Mouse (Mus musculus) forebrain, embryonic 13.5 days (tissue): ENCODE measurements at regions not wholly inside any gene's neighbourhood (a gene's known extent, or its start where the extent isn't known, plus 50 kb on each side); places are given as distances from the start of the nearest gene placed in this dataset.

ENCODE experiments used
- ATAC-seq: fragments of 200-750 bp; cut with Nextera tagmentation; 2 replicates; pipeline ENCODE4 v1.8.0; 2017
- H3K27ac ChIP-seq: fragments of 300-500 bp; sonication (generic); 2 replicates; pipeline ENCODE4 v1.5.1; 2015; ENCODE audit warnings: inconsistent platforms, mild to moderate bottlenecking, moderate library complexity
- H3K27me3 ChIP-seq: fragments of 300-500 bp; sonication (generic); 2 replicates; pipeline ENCODE4 v1.6.1; 2015; ENCODE audit warnings: mild to moderate bottlenecking, inconsistent platforms
- H3K36me3 ChIP-seq: fragments of 300-500 bp; sonication (generic); 2 replicates; pipeline ENCODE4 v1.6.1; 2015; ENCODE audit warnings: mild to moderate bottlenecking, inconsistent platforms; ENCODE audit not compliant: poor library complexity, severe bottlenecking
- H3K4me1 ChIP-seq: fragments of 300-500 bp; sonication (generic); 2 replicates; pipeline ENCODE4 v1.6.1; 2015; ENCODE audit warnings: inconsistent platforms
- H3K4me2 ChIP-seq: fragments of 300-500 bp; sonication (generic); 2 replicates; pipeline ENCODE4 v1.6.1; 2015; ENCODE audit warnings: inconsistent platforms, mild to moderate bottlenecking, moderate library complexity
- H3K4me3 ChIP-seq: fragments of 300-500 bp; sonication (generic); 2 replicates; pipeline ENCODE4 v1.5.1; 2015; ENCODE audit warnings: mild to moderate bottlenecking, inconsistent platforms
- H3K9ac ChIP-seq: fragments of 300-500 bp; sonication (generic); 2 replicates; pipeline ENCODE4 v1.6.1; 2015; ENCODE audit warnings: mild to moderate bottlenecking, inconsistent platforms
- H3K9me3 ChIP-seq: fragments of 300-500 bp; sonication (generic); replicated peaks from 2 replicates; pipeline ENCODE4 v1.6.1; 2016; ENCODE audit warnings: inconsistent platforms
- WGBS: fragments of 180-500 bp; shearing (Covaris S2); methylation state at CpG from one replicate; pipeline ENCODE4 v1.1.7; 2015; 5-methylcytosine and 5-hydroxymethylcytosine counted together

DNA sequence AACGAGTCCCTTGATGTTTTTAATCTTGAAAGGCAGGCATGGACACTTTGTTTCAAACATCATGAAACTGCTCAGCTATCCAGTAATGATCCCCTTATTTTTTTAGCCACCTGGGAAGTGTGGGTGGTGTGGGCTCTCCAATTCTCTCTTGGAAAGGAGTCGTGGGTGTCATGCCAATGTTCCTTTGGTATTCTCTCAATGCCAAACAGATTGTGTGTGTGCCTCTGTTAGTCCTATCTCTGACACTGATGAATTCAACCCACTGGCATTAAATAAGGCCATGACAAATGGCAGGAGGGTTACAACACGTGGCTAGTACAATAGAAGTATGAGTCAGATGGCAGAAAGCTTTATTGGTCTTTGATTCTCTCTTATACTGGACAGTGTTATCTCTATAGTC lies 74.0 kb upstream of the Naf1 start:
- Histone ChIP-seq H3K4me2 (no peak overlapping the region), H3K27me3 (no peaks in the 10 kb centered on the region), H3K36me3 (no peaks in the 10 kb centered on the region), H3K9ac (no peak overlapping the region), H3K27ac (no peak overlapping the region), H3K9me3 (no peaks in the 10 kb centered on the region), H3K4me3 (no peak overlapping the region), H3K4me1 (no peaks in the 10 kb centered on the region)
- 66% methylated on average over 3 of the region's 3 CpGs for WGBS
- no peak for ATAC-seq
